Mouse (Mus musculus): ENCODE measurements around the gene Duxbl3. TPM values are rescaled to one million over a fixed set of nuclear protein-coding genes. Genes with fewer than 3 reads are reported as not detected.
"Not testable (repeated sequence)": the region's sequence is repeated elsewhere in the genome, so short reads cannot be mapped to it uniquely, and the experiment has no call there.

Gene Duxbl3
- 4.6 and 7.6 TPM in 2 replicates for polyA plus RNA-seq (2014; fragmentation: Nextera tagmentation; extraction: Ambion mirVana)

DNA sequence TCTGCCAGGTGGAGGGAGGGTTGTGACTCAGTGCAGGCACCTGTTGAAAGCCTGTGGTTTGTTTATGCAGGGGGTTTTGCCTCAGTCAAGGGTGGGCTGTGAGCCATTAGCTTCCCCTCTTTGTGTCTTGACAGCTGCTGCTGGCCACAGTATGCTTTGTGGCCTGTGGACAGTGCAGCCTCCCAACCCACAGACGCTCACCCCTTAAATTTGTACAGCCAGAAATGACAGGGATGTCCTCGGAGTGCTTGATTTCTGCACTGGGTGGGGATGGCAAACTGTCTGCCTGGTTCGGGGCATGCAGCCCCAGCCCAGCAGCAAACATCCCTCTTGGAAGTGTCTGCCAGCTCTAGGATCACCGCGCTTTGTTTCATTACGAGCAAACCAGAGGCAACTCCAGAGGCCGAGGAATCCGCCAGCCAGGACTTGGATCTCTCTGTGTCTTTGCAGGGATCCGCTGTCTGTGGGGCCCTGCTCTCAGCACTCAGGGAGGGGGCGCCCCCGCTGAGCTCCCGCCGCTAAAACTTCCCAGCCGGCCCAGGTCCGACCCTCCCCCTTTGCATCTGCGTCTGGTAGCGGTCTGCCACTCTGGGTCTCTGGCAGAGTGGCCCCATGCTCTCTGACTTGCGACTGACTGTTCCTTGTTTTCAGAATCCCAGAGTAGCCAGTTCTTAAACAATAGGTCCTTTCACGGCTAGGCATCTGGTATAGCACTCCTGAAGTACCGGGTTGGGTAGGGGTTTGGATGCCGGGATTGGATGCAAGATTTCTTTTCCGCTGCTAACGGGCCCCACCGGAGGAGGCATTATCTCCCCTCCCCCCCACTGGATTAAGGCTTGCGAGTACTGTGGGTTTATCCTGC, at the start of gene Duxbl3:
Gene Duxbl3 (plus strand): TSS at position 207 of the 862 bp plus-strand sequence.
- H3K36me3 ChIP-seq (ENCODE audit: control insufficient read depth, insufficient read depth, low read length); H3K27me3 ChIP-seq (ENCODE audit: control insufficient read depth, insufficient read depth, low read length); H3K4me2 ChIP-seq (replicated peaks; ENCODE audit: low read depth, low read length); H3K9me3 ChIP-seq (ENCODE audit: control insufficient read depth, low read length); H3K4me3 ChIP-seq (ENCODE audit: low read depth, low read length); H3K9ac ChIP-seq (ENCODE audit: low read depth, low read length); H3K27ac ChIP-seq (ENCODE audit: low read depth, low read length); H3K4me1 ChIP-seq (replicated peaks; ENCODE audit: control insufficient read depth, insufficient read depth, low read length); DNase-seq (ENCODE audit: low spot score): not testable (repeated sequence)
- ATAC-seq (ENCODE audit: low FRiP score): peak; percentile 90
- WGBS: no CpG with 5 or more reads among the region's 25 CpGs

DNA sequence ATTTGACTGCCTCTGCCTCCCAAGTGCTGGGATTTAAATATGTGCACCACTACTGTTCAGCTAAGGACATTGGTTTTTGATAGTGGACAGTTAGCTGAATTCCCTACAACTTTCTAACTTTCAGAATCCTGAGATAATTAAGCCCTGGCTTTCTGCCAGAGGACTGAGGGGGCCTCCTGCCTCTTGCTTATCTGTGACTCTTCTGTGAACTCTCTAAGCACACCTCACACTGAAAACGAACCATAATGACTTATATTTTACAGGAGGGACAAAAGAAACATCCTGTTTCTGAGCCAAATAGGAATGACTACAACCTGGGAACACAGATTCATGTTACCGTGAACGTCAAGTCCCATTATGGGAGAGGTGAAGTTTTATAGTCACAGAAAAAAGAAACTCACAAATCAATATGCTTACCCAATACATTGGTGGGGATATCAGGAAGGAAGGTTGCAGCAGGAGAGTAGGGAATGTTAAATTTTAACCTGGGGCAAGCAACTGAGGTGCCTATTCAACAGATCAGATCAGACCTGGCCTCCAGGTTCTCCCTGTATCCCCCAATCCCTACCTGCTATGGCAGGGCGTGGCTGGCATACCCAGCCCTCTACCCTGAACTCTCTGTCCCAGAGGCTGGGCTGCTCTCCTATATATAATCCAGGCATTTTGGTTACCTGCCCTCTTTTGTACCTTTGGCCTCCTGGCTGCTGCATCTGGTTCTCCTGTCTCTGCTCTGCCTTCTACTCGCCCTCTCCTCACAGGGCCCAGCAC, 41.3 kb upstream of the Duxbl3 start:
- not testable (repeated sequence) for H3K4me2 ChIP-seq (replicated peaks; ENCODE audit: low read depth, low read length); H3K27me3 ChIP-seq (ENCODE audit: control insufficient read depth, insufficient read depth, low read length); DNase-seq (ENCODE audit: low spot score); H3K27ac ChIP-seq (ENCODE audit: low read depth, low read length); H3K4me1 ChIP-seq (replicated peaks; ENCODE audit: control insufficient read depth, insufficient read depth, low read length); ATAC-seq (ENCODE audit: low FRiP score); H3K36me3 ChIP-seq (ENCODE audit: control insufficient read depth, insufficient read depth, low read length); H3K4me3 ChIP-seq (ENCODE audit: low read depth, low read length); H3K9ac ChIP-seq (ENCODE audit: low read depth, low read length); H3K9me3 ChIP-seq (ENCODE audit: control insufficient read depth, low read length)
- no CpG with 5 or more reads among the region's 5 CpGs for WGBS

DNA sequence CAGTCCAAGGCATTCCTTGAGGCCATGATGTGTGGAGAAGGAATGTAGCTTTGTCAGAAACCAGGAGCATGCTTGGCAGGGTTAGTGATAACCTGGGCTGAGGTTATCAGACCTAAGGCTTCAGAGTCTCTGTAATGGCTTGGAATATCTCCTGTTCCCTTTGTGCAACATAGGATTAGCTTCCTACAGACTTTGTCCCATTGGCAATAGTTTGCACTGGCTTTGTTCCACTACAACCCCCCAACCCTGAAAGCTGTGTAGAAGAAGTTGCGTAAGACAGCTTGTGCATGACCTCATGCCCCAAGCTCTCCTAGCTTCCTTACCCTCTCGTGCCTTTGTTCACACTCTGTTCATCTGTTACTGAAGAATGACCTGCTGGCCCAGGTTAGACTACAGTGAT, 20.6 kb upstream of the Duxbl3 start:
- not testable (repeated sequence) for DNase-seq (ENCODE audit: low spot score); H3K9me3 ChIP-seq (ENCODE audit: control insufficient read depth, low read length); H3K4me1 ChIP-seq (replicated peaks; ENCODE audit: control insufficient read depth, insufficient read depth, low read length); H3K27ac ChIP-seq (ENCODE audit: low read depth, low read length); H3K9ac ChIP-seq (ENCODE audit: low read depth, low read length); H3K36me3 ChIP-seq (ENCODE audit: control insufficient read depth, insufficient read depth, low read length); H3K4me2 ChIP-seq (replicated peaks; ENCODE audit: low read depth, low read length); ATAC-seq (ENCODE audit: low FRiP score); H3K27me3 ChIP-seq (ENCODE audit: control insufficient read depth, insufficient read depth, low read length); H3K4me3 ChIP-seq (ENCODE audit: low read depth, low read length)
- WGBS: no CpG with 5 or more reads among the region's 2 CpGs

DNA sequence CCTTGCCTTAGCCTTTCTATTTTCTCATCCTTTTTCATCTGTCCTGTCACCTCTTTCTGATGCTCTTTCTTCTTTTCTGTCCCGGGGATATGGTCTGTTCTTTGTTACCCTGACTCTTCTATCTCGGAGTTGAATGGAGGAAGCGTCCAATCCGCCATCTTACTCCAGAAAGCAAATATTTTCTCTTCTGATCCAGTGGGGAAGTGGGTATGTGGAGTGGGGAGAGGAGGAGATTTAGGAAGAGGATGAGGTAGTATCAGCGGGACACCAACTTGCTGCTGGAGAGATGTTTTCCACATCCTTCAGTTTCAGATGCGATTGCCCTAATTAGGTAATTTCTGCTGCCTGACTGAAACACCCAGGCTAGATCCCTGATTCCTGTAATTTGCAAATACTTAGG, 967 bp downstream of the Duxbl3 start:
- ATAC-seq (ENCODE audit: low FRiP score); H3K36me3 ChIP-seq (ENCODE audit: control insufficient read depth, insufficient read depth, low read length); DNase-seq (ENCODE audit: low spot score); H3K4me2 ChIP-seq (replicated peaks; ENCODE audit: low read depth, low read length); H3K9ac ChIP-seq (ENCODE audit: low read depth, low read length); H3K27me3 ChIP-seq (ENCODE audit: control insufficient read depth, insufficient read depth, low read length); H3K4me3 ChIP-seq (ENCODE audit: low read depth, low read length); H3K4me1 ChIP-seq (replicated peaks; ENCODE audit: control insufficient read depth, insufficient read depth, low read length); H3K9me3 ChIP-seq (ENCODE audit: control insufficient read depth, low read length); H3K27ac ChIP-seq (ENCODE audit: low read depth, low read length): not testable (repeated sequence)
- WGBS: no CpG with 5 or more reads among the region's 6 CpGs

DNA sequence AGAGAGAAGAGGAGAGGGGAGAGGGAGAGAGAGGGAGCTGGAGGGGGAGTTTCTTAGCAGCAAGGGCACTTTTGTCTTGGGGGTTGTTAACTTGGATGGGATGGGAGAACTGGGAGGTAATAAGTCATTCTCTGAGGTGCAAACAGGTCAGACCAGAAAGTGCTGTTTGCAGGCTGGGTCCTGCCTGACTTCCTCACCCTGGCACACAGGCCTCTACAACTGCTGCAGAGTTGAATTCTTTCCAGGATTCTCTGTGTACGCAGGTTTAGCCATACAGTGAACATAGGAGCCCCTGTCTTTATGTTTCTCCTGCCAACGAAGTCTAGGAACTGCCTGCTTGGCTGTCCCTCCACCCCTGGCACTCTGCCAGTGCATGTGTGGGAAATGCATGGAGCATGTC, 29.0 kb downstream of the Duxbl3 start:
- not testable (repeated sequence) for H3K27me3 ChIP-seq (ENCODE audit: control insufficient read depth, insufficient read depth, low read length); DNase-seq (ENCODE audit: low spot score); H3K4me2 ChIP-seq (replicated peaks; ENCODE audit: low read depth, low read length); H3K9me3 ChIP-seq (ENCODE audit: control insufficient read depth, low read length); H3K27ac ChIP-seq (ENCODE audit: low read depth, low read length); H3K4me3 ChIP-seq (ENCODE audit: low read depth, low read length); H3K36me3 ChIP-seq (ENCODE audit: control insufficient read depth, insufficient read depth, low read length); ATAC-seq (ENCODE audit: low FRiP score); H3K4me1 ChIP-seq (replicated peaks; ENCODE audit: control insufficient read depth, insufficient read depth, low read length); H3K9ac ChIP-seq (ENCODE audit: low read depth, low read length)
- WGBS: no CpG with 5 or more reads among the region's 2 CpGs

DNA sequence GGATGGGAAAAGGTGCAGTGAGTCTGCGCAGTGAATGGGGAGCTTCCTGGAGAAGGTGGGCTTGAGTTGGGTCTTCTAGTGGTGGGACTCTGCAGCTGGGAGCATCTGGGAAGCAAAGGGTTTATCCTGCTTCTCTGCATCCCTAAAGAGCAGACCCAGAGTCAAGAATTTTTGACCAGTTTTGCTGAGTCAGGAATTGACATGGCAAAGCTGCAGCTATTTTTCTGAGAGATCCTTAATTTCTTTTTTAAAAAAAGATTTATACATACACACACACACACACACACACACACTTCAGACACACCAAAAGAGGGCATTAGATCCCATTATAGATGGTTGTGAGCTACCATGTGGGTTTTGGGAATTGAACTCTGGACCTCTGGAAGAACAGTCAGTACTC, 36.1 kb downstream of the Duxbl3 start:
- WGBS: 100% methylated on average over 1 of the region's 1 CpGs
- Histone ChIP-seq H3K36me3 (ENCODE audit: control insufficient read depth, insufficient read depth, low read length) (no peaks in the 10 kb centered on the region), H3K4me3 (ENCODE audit: low read depth, low read length) (no peak overlapping the region), H3K27ac (ENCODE audit: low read depth, low read length) (no peak overlapping the region), H3K9ac (ENCODE audit: low read depth, low read length) (no peak overlapping the region), H3K9me3 (ENCODE audit: control insufficient read depth, low read length) (no peaks in the 10 kb centered on the region), H3K27me3 (ENCODE audit: control insufficient read depth, insufficient read depth, low read length) (no peaks in the 10 kb centered on the region), H3K4me2 (replicated peaks; ENCODE audit: low read depth, low read length) (no peak overlapping the region), H3K4me1 (replicated peaks; ENCODE audit: control insufficient read depth, insufficient read depth, low read length) (no peaks in the 10 kb centered on the region)
- ATAC-seq (ENCODE audit: low FRiP score): no peak
- DNase-seq (ENCODE audit: low spot score): no peak

DNA sequence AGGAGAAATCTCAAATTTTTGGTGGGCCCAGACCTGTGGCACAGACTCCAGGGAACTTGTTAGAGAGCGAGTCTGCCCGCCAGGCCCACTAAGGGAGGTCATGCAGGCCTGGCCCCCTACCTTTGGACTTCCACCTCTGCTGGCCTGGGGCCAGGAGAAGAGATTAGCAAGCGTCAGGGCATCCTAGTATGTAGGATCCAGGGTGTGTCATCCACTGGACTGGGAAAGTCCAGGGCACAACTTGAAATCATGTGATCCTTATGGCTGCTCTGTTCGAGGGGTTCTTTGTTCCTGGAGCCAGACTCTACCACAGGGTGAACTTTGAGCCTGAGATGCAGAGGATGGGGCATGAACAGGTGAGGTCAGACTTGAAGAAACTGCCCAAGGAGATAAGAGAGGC, 39.3 kb downstream of the Duxbl3 start:
- Histone ChIP-seq H3K27ac (ENCODE audit: low read depth, low read length) (no peak overlapping the region), H3K4me3 (ENCODE audit: low read depth, low read length) (no peak overlapping the region), H3K27me3 (ENCODE audit: control insufficient read depth, insufficient read depth, low read length) (no peaks in the 10 kb centered on the region), H3K9me3 (ENCODE audit: control insufficient read depth, low read length) (no peaks in the 10 kb centered on the region), H3K9ac (ENCODE audit: low read depth, low read length) (no peak overlapping the region), H3K4me1 (replicated peaks; ENCODE audit: control insufficient read depth, insufficient read depth, low read length) (no peaks in the 10 kb centered on the region), H3K4me2 (replicated peaks; ENCODE audit: low read depth, low read length) (no peak overlapping the region), H3K36me3 (ENCODE audit: control insufficient read depth, insufficient read depth, low read length) (no peaks in the 10 kb centered on the region)
- DNase-seq (ENCODE audit: low spot score) (no peak), ATAC-seq (ENCODE audit: low FRiP score) (no peak)
- WGBS: 92% methylated on average over 4 of the region's 4 CpGs

DNA sequence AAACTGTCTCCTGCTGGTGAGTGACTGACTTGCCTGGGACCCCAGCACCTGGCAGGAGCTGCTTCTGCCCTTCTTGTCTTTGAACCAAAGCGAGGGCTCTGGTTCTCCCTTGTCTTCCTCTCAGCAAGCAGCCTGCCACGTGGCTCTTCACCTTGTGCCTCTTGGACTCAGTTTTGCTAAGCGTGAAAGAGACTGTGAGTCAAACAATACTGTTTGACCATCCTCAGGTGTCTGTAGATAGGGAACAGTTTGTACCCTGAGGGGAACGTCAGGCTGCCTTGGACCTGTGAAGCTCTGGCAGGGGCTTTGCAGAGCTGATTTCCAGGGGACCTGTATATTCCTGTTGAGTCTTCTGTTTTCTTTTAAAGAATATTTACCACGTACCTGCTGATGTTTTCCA, 39.7 kb downstream of the Duxbl3 start:
- DNase-seq (ENCODE audit: low spot score) (no peak), ATAC-seq (ENCODE audit: low FRiP score) (no peak)
- no peak overlapping the region for H3K27ac ChIP-seq (ENCODE audit: low read depth, low read length)
- no peak overlapping the region for H3K4me3 ChIP-seq (ENCODE audit: low read depth, low read length)
- no peaks in the 10 kb centered on the region for H3K27me3 ChIP-seq (ENCODE audit: control insufficient read depth, insufficient read depth, low read length)
- WGBS: 74% methylated on average over 5 of the region's 5 CpGs
- no peaks in the 10 kb centered on the region for H3K9me3 ChIP-seq (ENCODE audit: control insufficient read depth, low read length)
- no peaks in the 10 kb centered on the region for H3K36me3 ChIP-seq (ENCODE audit: control insufficient read depth, insufficient read depth, low read length)
- no peak overlapping the region for H3K9ac ChIP-seq (ENCODE audit: low read depth, low read length)
- H3K4me1 ChIP-seq (replicated peaks; ENCODE audit: control insufficient read depth, insufficient read depth, low read length): no peaks in the 10 kb centered on the region
- H3K4me2 ChIP-seq (replicated peaks; ENCODE audit: low read depth, low read length): no peak overlapping the region

DNA sequence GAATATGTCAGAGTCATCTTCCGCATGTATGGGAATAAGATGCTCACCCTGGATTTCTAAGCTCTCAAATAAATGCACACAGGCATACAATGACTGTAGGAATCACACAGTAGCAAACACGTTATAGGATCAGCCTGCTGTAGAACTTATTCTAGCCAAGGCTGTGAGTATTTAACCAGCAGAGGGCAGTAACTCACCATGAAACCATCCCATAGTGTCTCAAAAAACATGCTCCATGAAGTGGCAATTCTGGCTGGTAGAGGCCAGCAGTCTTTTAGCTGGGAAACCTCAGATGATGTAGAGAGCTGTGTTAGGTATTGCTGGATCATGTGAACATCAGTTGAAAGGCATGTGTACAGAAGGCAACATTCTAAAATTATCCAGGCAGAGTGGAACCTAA, 45.3 kb downstream of the Duxbl3 start:
- ATAC-seq (ENCODE audit: low FRiP score) (no peak), DNase-seq (ENCODE audit: low spot score) (peak; percentile 75)
- Histone ChIP-seq H3K36me3 (ENCODE audit: control insufficient read depth, insufficient read depth, low read length) (no peaks in the 10 kb centered on the region), H3K9ac (ENCODE audit: low read depth, low read length) (no peak overlapping the region), H3K9me3 (ENCODE audit: control insufficient read depth, low read length) (no peaks in the 10 kb centered on the region), H3K4me3 (ENCODE audit: low read depth, low read length) (no peak overlapping the region), H3K27ac (ENCODE audit: low read depth, low read length) (no peak overlapping the region), H3K4me2 (replicated peaks; ENCODE audit: low read depth, low read length) (no peak overlapping the region), H3K27me3 (ENCODE audit: control insufficient read depth, insufficient read depth, low read length) (no peaks in the 10 kb centered on the region), H3K4me1 (replicated peaks; ENCODE audit: control insufficient read depth, insufficient read depth, low read length) (no peaks in the 10 kb centered on the region)
- WGBS: 36% methylated on average over 2 of the region's 2 CpGs
